Mouse (Mus musculus): ENCODE results near the gene Usp46. TPM values are rescaled to one million over a fixed set of nuclear protein-coding genes. Genes with fewer than 3 reads are reported as not detected.

Gene Usp46
- total RNA-seq (2014; rRNA removed) (5.4 and 5.8 TPM in 2 replicates), polyA plus RNA-seq (2012; rRNA removed) (3.0 and 3.8 TPM in 2 replicates)

GRCm38 (mm10) chr5:74067831-74068713 is at the start of gene Usp46:
Gene Usp46, minus strand, starts transcription at chr5:74068431.
- Histone ChIP-seq H3K9ac (ENCODE audit: low read depth, low read length) (peak within 1 kb of the TSS; percentile 93), H3K4me3 (ENCODE audit: insufficient read depth, low read depth, low read length) (peak within 1 kb of the TSS; percentile 82), H3K4me1 (ENCODE audit: control insufficient read depth, insufficient read depth, low read length) (peaks cover 18% of the 10 kb centered on the region), H3K27ac (replicated peaks; ENCODE audit: insufficient read depth, low read depth, low read length) (peak within 1 kb of the TSS; percentile 81), H3K27me3 (ENCODE audit: control insufficient read depth, insufficient read depth, low read length) (no peaks in the 10 kb centered on the region), H3K79me2 (ENCODE audit: control insufficient read depth, insufficient read depth, low read length) (peaks cover 11% of the 10 kb centered on the region; the same call in 1 of the 2 replicates), H3K36me3 (ENCODE audit: control insufficient read depth, insufficient read depth, low read length) (no peaks in the 10 kb centered on the region)
- TF ChIP-seq CTCF (IDR thresholded peaks at IDR 0.05; ENCODE audit: low read depth, low read length) = 0 out of 2 replicates have a peak, but pooled peaks have one; percentile 4
- 0 out of 2 replicates have a peak, but pooled peaks have one; percentile 67 for TF ChIP-seq POLR2A (IDR thresholded peaks at IDR 0.05; ENCODE audit: extremely low read depth, insufficient read depth, low read length)
- WGBS = under 1% methylated on average over 70 of the region's 89 CpGs
- DNase-seq (ENCODE audit: extremely low read depth, low read depth, low spot score) = peak; percentile 51

DNA sequence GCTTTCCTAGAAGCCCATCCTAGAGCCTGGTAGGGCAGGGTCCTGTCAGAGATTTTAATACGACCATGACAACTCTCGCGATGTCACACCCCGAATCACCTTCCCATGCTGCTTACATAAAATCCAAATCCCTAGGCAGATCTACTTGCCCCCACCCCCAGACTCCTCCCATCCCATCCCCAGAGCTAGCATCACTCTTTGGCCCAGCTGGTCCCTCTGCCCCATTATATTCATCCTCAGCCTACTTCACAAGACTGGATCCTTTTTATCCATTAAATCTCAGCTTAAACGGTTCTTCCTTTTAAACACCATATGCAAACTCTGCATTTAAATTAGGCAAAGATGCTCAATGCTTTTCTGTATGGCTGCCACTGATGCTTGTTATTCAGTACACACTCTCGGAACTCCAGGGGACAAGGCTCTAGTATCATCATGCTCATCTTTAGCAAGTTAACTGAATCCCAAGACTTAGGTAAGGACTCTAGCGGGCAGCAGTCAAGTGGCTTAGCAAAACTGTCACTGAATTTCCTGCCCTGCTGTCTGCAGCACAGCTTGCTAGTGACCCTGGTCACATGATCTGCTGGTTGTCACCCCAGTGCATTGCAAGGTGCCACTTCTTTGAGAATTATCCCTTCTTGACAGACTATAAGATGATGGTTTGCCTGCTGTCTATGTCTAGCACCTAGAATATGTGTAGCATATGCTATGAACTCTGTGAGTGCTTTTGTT is 45.9 kb upstream of the Usp46 start:
- H3K9ac ChIP-seq (ENCODE audit: low read depth, low read length) = no peak overlapping the region
- no peak overlapping the region for H3K4me3 ChIP-seq (ENCODE audit: insufficient read depth, low read depth, low read length)
- H3K4me1 ChIP-seq (ENCODE audit: control insufficient read depth, insufficient read depth, low read length) = no peaks in the 10 kb centered on the region
- no peaks in the 10 kb centered on the region for H3K79me2 ChIP-seq (ENCODE audit: control insufficient read depth, insufficient read depth, low read length)
- H3K27ac ChIP-seq (replicated peaks; ENCODE audit: insufficient read depth, low read depth, low read length) = no peak overlapping the region
- no peak for DNase-seq (ENCODE audit: extremely low read depth, low read depth, low spot score)
- TF ChIP-seq POLR2A (IDR thresholded peaks at IDR 0.05; ENCODE audit: extremely low read depth, insufficient read depth, low read length) (no peak), CTCF (IDR thresholded peaks at IDR 0.05; ENCODE audit: low read depth, low read length) (no peak)
- WGBS = 95% methylated on average over 7 of the region's 7 CpGs
- no peaks in the 10 kb centered on the region for H3K27me3 ChIP-seq (ENCODE audit: control insufficient read depth, insufficient read depth, low read length)
- no peaks in the 10 kb centered on the region for H3K36me3 ChIP-seq (ENCODE audit: control insufficient read depth, insufficient read depth, low read length)

DNA sequence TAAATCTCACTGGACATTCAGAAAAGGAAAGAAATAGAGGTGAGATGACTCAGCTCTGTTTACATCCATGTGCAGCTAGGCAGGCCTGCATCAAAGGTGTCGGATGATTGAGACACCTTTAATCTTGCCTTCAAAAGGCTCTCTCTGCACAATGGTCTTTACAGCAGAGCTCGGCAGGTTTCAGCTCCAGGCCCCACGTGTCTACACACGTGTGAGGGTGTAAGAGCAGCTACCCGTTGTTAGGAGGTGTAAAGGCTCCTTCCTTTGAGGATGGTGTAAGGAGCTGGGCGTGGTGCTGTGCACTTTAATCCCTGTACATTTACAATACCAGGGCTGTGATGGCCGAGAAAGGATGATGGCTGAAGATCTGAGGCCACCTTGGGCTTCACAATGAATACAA is 37.2 kb upstream of the Usp46 start:
- WGBS = 83% methylated on average over 7 of the region's 7 CpGs

DNA sequence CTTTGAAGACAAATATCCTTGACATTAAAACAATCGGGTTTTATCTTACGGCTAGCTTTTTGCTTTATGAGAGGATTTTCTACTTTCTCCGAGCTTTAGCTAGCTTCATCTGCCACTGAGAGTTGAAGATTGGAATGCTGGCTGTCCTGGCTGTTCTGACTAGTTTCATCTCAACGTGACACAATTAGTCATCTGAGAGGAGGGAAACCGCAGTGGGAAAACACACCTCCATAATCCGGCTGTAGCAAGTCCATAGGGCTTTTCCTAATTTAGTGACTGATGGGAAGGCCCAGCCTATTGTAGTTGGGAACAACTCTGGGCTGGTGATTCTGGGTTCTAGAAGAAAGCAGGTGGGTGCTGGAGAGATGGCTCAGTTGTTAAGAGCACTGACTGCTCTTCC is 33.5 kb upstream of the Usp46 start:
- TF ChIP-seq CTCF (IDR thresholded peaks at IDR 0.05; ENCODE audit: low read depth, low read length) = no peak
- no peak for TF ChIP-seq POLR2A (IDR thresholded peaks at IDR 0.05; ENCODE audit: extremely low read depth, insufficient read depth, low read length)
- H3K27me3 ChIP-seq (ENCODE audit: control insufficient read depth, insufficient read depth, low read length) = no peaks in the 10 kb centered on the region
- H3K4me1 ChIP-seq (ENCODE audit: control insufficient read depth, insufficient read depth, low read length) = no peaks in the 10 kb centered on the region; the same call in 1 of the 2 replicates
- no peak overlapping the region for H3K9ac ChIP-seq (ENCODE audit: low read depth, low read length)
- no peaks in the 10 kb centered on the region for H3K79me2 ChIP-seq (ENCODE audit: control insufficient read depth, insufficient read depth, low read length)
- no peak overlapping the region for H3K27ac ChIP-seq (replicated peaks; ENCODE audit: insufficient read depth, low read depth, low read length)
- 84% methylated on average over 6 of the region's 6 CpGs for WGBS
- no peak for DNase-seq (ENCODE audit: extremely low read depth, low read depth, low spot score)
- H3K36me3 ChIP-seq (ENCODE audit: control insufficient read depth, insufficient read depth, low read length) = no peaks in the 10 kb centered on the region
- H3K4me3 ChIP-seq (ENCODE audit: insufficient read depth, low read depth, low read length) = no peak overlapping the region

More for the DNA sequence above, 37.2 kb upstream of the Usp46 start:
- Histone ChIP-seq H3K4me1 (ENCODE audit: control insufficient read depth, insufficient read depth, low read length) (no peaks in the 10 kb centered on the region), H3K27ac (replicated peaks; ENCODE audit: insufficient read depth, low read depth, low read length) (no peak overlapping the region), H3K79me2 (ENCODE audit: control insufficient read depth, insufficient read depth, low read length) (no peaks in the 10 kb centered on the region), H3K27me3 (ENCODE audit: control insufficient read depth, insufficient read depth, low read length) (no peaks in the 10 kb centered on the region), H3K36me3 (ENCODE audit: control insufficient read depth, insufficient read depth, low read length) (no peaks in the 10 kb centered on the region), H3K9ac (ENCODE audit: low read depth, low read length) (no peak overlapping the region), H3K4me3 (ENCODE audit: insufficient read depth, low read depth, low read length) (no peak overlapping the region)
- no peak for DNase-seq (ENCODE audit: extremely low read depth, low read depth, low spot score)
- TF ChIP-seq POLR2A (IDR thresholded peaks at IDR 0.05; ENCODE audit: extremely low read depth, insufficient read depth, low read length) (no peak), CTCF (IDR thresholded peaks at IDR 0.05; ENCODE audit: low read depth, low read length) (no peak)

- H3K4me3 ChIP-seq (ENCODE audit: insufficient read depth, low read depth, low read length) = no peak overlapping the region
- H3K27ac ChIP-seq (replicated peaks; ENCODE audit: insufficient read depth, low read depth, low read length) = no peak overlapping the region
- 86% methylated on average over 10 of the region's 10 CpGs for WGBS
- TF ChIP-seq CTCF (IDR thresholded peaks at IDR 0.05; ENCODE audit: low read depth, low read length) = no peak
- no peak for TF ChIP-seq POLR2A (IDR thresholded peaks at IDR 0.05; ENCODE audit: extremely low read depth, insufficient read depth, low read length)
- no peaks in the 10 kb centered on the region for H3K79me2 ChIP-seq (ENCODE audit: control insufficient read depth, insufficient read depth, low read length)
- H3K27me3 ChIP-seq (ENCODE audit: control insufficient read depth, insufficient read depth, low read length) = no peaks in the 10 kb centered on the region
- DNase-seq (ENCODE audit: extremely low read depth, low read depth, low spot score) = no peak
- peaks cover 9% of the 10 kb centered on the region; the same call in 1 of the 2 replicates for H3K36me3 ChIP-seq (ENCODE audit: control insufficient read depth, insufficient read depth, low read length)
- H3K4me1 ChIP-seq (ENCODE audit: control insufficient read depth, insufficient read depth, low read length) = no peaks in the 10 kb centered on the region; the same call in 1 of the 2 replicates
- no peak overlapping the region for H3K9ac ChIP-seq (ENCODE audit: low read depth, low read length)
Measured at GRCm38 (mm10) chr5:74099046-74099445, 30.8 kb upstream of the Usp46 start.

Data from liver, adult 2 months (tissue).